Mouse (Mus musculus): ENCODE results near the gene Chn2. TPM values are rescaled to one million over a fixed set of nuclear protein-coding genes. Genes with fewer than 3 reads are reported as not detected.

The Chn2 gene
- polyA plus RNA-seq, 1 experiment from 2014 or later: 7.1 TPM

DNA sequence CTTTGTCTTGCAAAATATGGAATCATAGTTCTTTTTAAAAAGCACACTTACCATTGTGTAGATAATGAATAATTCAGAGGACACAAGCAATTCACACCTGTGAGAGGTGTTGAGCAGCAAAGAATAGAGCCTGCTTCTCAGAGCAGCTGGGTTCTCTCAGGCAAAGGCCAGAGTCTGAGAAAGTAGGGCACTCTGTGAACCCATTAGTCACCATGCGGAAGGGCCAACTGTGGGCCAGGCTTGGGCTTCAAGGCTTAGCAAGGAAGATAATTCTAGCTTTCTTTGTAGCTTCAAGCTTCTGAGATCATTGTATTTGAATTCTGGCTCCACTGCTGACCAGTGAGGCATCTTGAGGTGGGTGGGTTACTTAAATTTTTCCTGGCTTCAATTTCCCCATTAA is 2.8 kb downstream of the Chn2 start:
- Histone ChIP-seq H3K4me2 (ENCODE audit: low read length) (no peak overlapping the region), H3K27me3 (ENCODE audit: control insufficient read depth, insufficient read depth, low read length) (peaks cover 25% of the 10 kb centered on the region), H3K27ac (replicated peaks in 1 of 2; ENCODE audit: control insufficient read depth in 1 of 2, insufficient read depth in 1 of 2, low read depth in 2 of 2, low read length in 2 of 2) (no peak overlapping the region), H3K4me1 (ENCODE audit: control insufficient read depth in 2 of 2, insufficient read depth in 2 of 2, low read length in 2 of 2) (peaks cover 0 to 10% of the 10 kb centered on the region in 2 experiments; a peak in 2 of 4 replicates), H3K9ac (ENCODE audit: low read length) (no peak overlapping the region), H3K36me3 (ENCODE audit: control insufficient read depth, insufficient read depth, low read length) (no peaks in the 10 kb centered on the region), H3K9me3 (ENCODE audit: control insufficient read depth, low read length) (no peaks in the 10 kb centered on the region), H3K4me3 (ENCODE audit: control insufficient read depth in 1 of 2, insufficient read depth in 1 of 2, low read depth in 1 of 2, low read length in 2 of 2) (no peak overlapping the region)
- ATAC-seq (ENCODE audit: insufficient number of reproducible peaks, insufficient read depth, low FRiP score, low read depth): no peak
- WGBS: 70% methylated on average over 1 of the region's 1 CpGs

DNA sequence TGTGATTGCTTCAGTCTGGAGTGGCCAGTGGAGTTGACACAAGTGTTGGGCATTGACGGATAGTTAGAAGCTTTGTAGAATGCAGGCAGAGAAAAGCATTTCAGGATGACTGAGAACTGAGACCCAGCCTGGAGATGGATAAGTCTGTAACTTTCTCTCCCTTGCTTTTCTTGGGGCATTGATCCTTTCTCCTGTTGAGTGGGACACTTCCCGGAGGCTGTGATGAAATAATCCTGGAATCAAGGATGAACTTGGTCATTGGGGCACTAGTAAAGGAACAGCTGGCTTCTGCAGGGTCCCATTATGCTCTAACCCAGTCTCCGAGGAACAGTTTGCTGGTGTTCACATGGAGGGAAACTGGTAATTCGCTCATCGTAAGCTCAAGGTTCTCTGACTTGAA is 4.2 kb downstream of the Chn2 start:
- no peak overlapping the region for H3K4me3 ChIP-seq (ENCODE audit: control insufficient read depth in 1 of 2, insufficient read depth in 1 of 2, low read depth in 1 of 2, low read length in 2 of 2)
- H3K9ac ChIP-seq (ENCODE audit: low read length): no peak overlapping the region
- peaks cover 0 to 10% of the 10 kb centered on the region in 2 experiments; a peak in 2 of 4 replicates for H3K4me1 ChIP-seq (ENCODE audit: control insufficient read depth in 2 of 2, insufficient read depth in 2 of 2, low read length in 2 of 2)
- 81% methylated on average over 5 of the region's 5 CpGs for WGBS
- H3K4me2 ChIP-seq (ENCODE audit: low read length): no peak overlapping the region
- H3K27me3 ChIP-seq (ENCODE audit: control insufficient read depth, insufficient read depth, low read length): peaks cover 18% of the 10 kb centered on the region
- no peak for ATAC-seq (ENCODE audit: insufficient number of reproducible peaks, insufficient read depth, low FRiP score, low read depth)
- H3K27ac ChIP-seq (replicated peaks in 1 of 2; ENCODE audit: control insufficient read depth in 1 of 2, insufficient read depth in 1 of 2, low read depth in 2 of 2, low read length in 2 of 2): no peak overlapping the region
- no peaks in the 10 kb centered on the region for H3K9me3 ChIP-seq (ENCODE audit: control insufficient read depth, low read length)
- H3K36me3 ChIP-seq (ENCODE audit: control insufficient read depth, insufficient read depth, low read length): no peaks in the 10 kb centered on the region

- no peaks in the 10 kb centered on the region for H3K36me3 ChIP-seq (ENCODE audit: control insufficient read depth, insufficient read depth, low read length)
- no peak overlapping the region for H3K4me2 ChIP-seq (ENCODE audit: low read length)
- no peak overlapping the region for H3K9ac ChIP-seq (ENCODE audit: low read length)
- H3K4me1 ChIP-seq (ENCODE audit: control insufficient read depth in 2 of 2, insufficient read depth in 2 of 2, low read length in 2 of 2): no peaks in the 10 kb centered on the region
- no peak overlapping the region for H3K27ac ChIP-seq (replicated peaks in 1 of 2; ENCODE audit: control insufficient read depth in 1 of 2, insufficient read depth in 1 of 2, low read depth in 2 of 2, low read length in 2 of 2)
- H3K9me3 ChIP-seq (ENCODE audit: control insufficient read depth, low read length): no peaks in the 10 kb centered on the region
- peaks cover 14% of the 10 kb centered on the region for H3K27me3 ChIP-seq (ENCODE audit: control insufficient read depth, insufficient read depth, low read length)
- ATAC-seq (ENCODE audit: insufficient number of reproducible peaks, insufficient read depth, low FRiP score, low read depth): no peak
- no peak overlapping the region for H3K4me3 ChIP-seq (ENCODE audit: control insufficient read depth in 1 of 2, insufficient read depth in 1 of 2, low read depth in 1 of 2, low read length in 2 of 2)
- WGBS: 72% methylated on average over 8 of the region's 8 CpGs
Observed at GRCm38 (mm10) chr6:54045748-54046721, 6.7 kb downstream of the Chn2 start.

- WGBS: 86% methylated on average over 11 of the region's 11 CpGs
- Histone ChIP-seq H3K36me3 (ENCODE audit: control insufficient read depth, insufficient read depth, low read length) (no peaks in the 10 kb centered on the region), H3K9me3 (ENCODE audit: control insufficient read depth, low read length) (no peaks in the 10 kb centered on the region), H3K4me1 (ENCODE audit: control insufficient read depth in 2 of 2, insufficient read depth in 2 of 2, low read length in 2 of 2) (no peaks in the 10 kb centered on the region), H3K27me3 (ENCODE audit: control insufficient read depth, insufficient read depth, low read length) (peaks cover 4% of the 10 kb centered on the region; the same call in 1 of the 2 replicates), H3K4me2 (ENCODE audit: low read length) (no peak overlapping the region), H3K27ac (replicated peaks in 1 of 2; ENCODE audit: control insufficient read depth in 1 of 2, insufficient read depth in 1 of 2, low read depth in 2 of 2, low read length in 2 of 2) (no peak overlapping the region), H3K9ac (ENCODE audit: low read length) (no peak overlapping the region), H3K4me3 (ENCODE audit: control insufficient read depth in 1 of 2, insufficient read depth in 1 of 2, low read depth in 1 of 2, low read length in 2 of 2) (no peak overlapping the region)
- ATAC-seq (ENCODE audit: insufficient number of reproducible peaks, insufficient read depth, low FRiP score, low read depth): no peak
Observed at GRCm38 (mm10) chr6:54046884-54047747, 7.8 kb downstream of the Chn2 start.

DNA sequence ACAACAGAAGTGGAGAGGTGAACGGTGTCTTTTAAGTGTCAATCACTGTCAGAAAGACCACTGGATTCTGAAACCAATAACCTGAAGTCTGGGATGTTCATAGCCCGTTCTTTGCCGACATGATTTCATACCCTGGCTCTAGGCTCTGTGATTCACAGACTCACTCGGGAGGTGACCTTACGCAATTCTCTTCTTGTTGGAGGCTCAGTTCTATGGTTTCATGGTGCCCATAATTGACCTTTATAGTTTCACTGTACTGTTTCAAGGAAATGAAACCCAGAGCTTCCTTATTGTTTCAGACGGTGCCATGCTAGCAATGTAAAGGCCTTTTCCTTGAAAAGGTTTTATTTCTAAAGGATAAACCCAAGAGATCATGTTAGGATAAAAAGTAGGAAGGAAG is 9.4 kb downstream of the Chn2 start:
- Histone ChIP-seq H3K27ac (replicated peaks in 1 of 2; ENCODE audit: control insufficient read depth in 1 of 2, insufficient read depth in 1 of 2, low read depth in 2 of 2, low read length in 2 of 2) (no peak overlapping the region), H3K27me3 (ENCODE audit: control insufficient read depth, insufficient read depth, low read length) (no peaks in the 10 kb centered on the region), H3K9me3 (ENCODE audit: control insufficient read depth, low read length) (no peaks in the 10 kb centered on the region), H3K4me2 (ENCODE audit: low read length) (no peak overlapping the region), H3K9ac (ENCODE audit: low read length) (no peak overlapping the region), H3K36me3 (ENCODE audit: control insufficient read depth, insufficient read depth, low read length) (no peaks in the 10 kb centered on the region), H3K4me1 (ENCODE audit: control insufficient read depth in 2 of 2, insufficient read depth in 2 of 2, low read length in 2 of 2) (no peaks in the 10 kb centered on the region), H3K4me3 (ENCODE audit: control insufficient read depth in 1 of 2, insufficient read depth in 1 of 2, low read depth in 1 of 2, low read length in 2 of 2) (no peak overlapping the region)
- WGBS: 82% methylated on average over 6 of the region's 6 CpGs
- no peak for ATAC-seq (ENCODE audit: insufficient number of reproducible peaks, insufficient read depth, low FRiP score, low read depth)

GRCm38 (mm10) chr6:54051173-54051572 is 11.8 kb downstream of the Chn2 start:
- ATAC-seq (ENCODE audit: insufficient number of reproducible peaks, insufficient read depth, low FRiP score, low read depth): no peak
- Histone ChIP-seq H3K9ac (ENCODE audit: low read length) (no peak overlapping the region), H3K9me3 (ENCODE audit: control insufficient read depth, low read length) (no peaks in the 10 kb centered on the region), H3K27me3 (ENCODE audit: control insufficient read depth, insufficient read depth, low read length) (no peaks in the 10 kb centered on the region), H3K27ac (replicated peaks in 1 of 2; ENCODE audit: control insufficient read depth in 1 of 2, insufficient read depth in 1 of 2, low read depth in 2 of 2, low read length in 2 of 2) (no peak overlapping the region), H3K4me2 (ENCODE audit: low read length) (no peak overlapping the region), H3K4me3 (ENCODE audit: control insufficient read depth in 1 of 2, insufficient read depth in 1 of 2, low read depth in 1 of 2, low read length in 2 of 2) (no peak overlapping the region), H3K36me3 (ENCODE audit: control insufficient read depth, insufficient read depth, low read length) (no peaks in the 10 kb centered on the region), H3K4me1 (ENCODE audit: control insufficient read depth in 2 of 2, insufficient read depth in 2 of 2, low read length in 2 of 2) (peaks cover 4 to 5% of the 10 kb centered on the region in 2 experiments; a peak in 1 of 4 replicates)
- WGBS: 69% methylated on average over 7 of the region's 7 CpGs

GRCm38 (mm10) chr6:54052124-54052523 is 12.8 kb downstream of the Chn2 start:
- Histone ChIP-seq H3K27me3 (ENCODE audit: control insufficient read depth, insufficient read depth, low read length) (no peaks in the 10 kb centered on the region), H3K9ac (ENCODE audit: low read length) (no peak overlapping the region), H3K27ac (replicated peaks in 1 of 2; ENCODE audit: control insufficient read depth in 1 of 2, insufficient read depth in 1 of 2, low read depth in 2 of 2, low read length in 2 of 2) (no peak overlapping the region), H3K4me1 (ENCODE audit: control insufficient read depth in 2 of 2, insufficient read depth in 2 of 2, low read length in 2 of 2) (peaks cover 4 to 5% of the 10 kb centered on the region in 2 experiments; a peak in 1 of 4 replicates), H3K4me2 (ENCODE audit: low read length) (no peak overlapping the region), H3K4me3 (ENCODE audit: control insufficient read depth in 1 of 2, insufficient read depth in 1 of 2, low read depth in 1 of 2, low read length in 2 of 2) (no peak overlapping the region), H3K9me3 (ENCODE audit: control insufficient read depth, low read length) (no peaks in the 10 kb centered on the region), H3K36me3 (ENCODE audit: control insufficient read depth, insufficient read depth, low read length) (no peaks in the 10 kb centered on the region)
- no peak for ATAC-seq (ENCODE audit: insufficient number of reproducible peaks, insufficient read depth, low FRiP score, low read depth)
- WGBS: 90% methylated on average over 7 of the region's 7 CpGs

All from heart, embryonic 14.5 days (tissue).